Mouse (Mus musculus) layer of hippocampus, adult 9-10 months (tissue): ENCODE data around the gene Pccb.

Source experiments
- DNase-seq: peaks from one replicate; pipeline ENCODE4 v3.0.0; 2022; ENCODE audit warnings: low spot score

The Pccb gene

GRCm38 (mm10) chr9:100984381-100985310 is 50.1 kb downstream of the Pccb start:
- no peak for DNase-seq

- no peak for DNase-seq
Measured at GRCm38 (mm10) chr9:100982786-100983185, 51.9 kb downstream of the Pccb start.

- no peak for DNase-seq
Measured at GRCm38 (mm10) chr9:100979260-100979659, 55.4 kb downstream of the Pccb start.

- no peak for DNase-seq
Measured at GRCm38 (mm10) chr9:100978666-100979065, 56.0 kb downstream of the Pccb start.

GRCm38 (mm10) chr9:100969461-100969860 is 65.2 kb downstream of the Pccb start:
- no peak for DNase-seq

GRCm38 (mm10) chr9:100964106-100964505 is 70.6 kb downstream of the Pccb start:
- DNase-seq, result no peak

- no peak for DNase-seq
Measured at GRCm38 (mm10) chr9:100963428-100963912, 71.2 kb downstream of the Pccb start.

- no peak for DNase-seq
Measured at GRCm38 (mm10) chr9:100962903-100963427, 71.7 kb downstream of the Pccb start.

- no peak for DNase-seq
Measured at GRCm38 (mm10) chr9:100951481-100951880, 83.2 kb downstream of the Pccb start.

- DNase-seq, result no peak
Measured at GRCm38 (mm10) chr9:100944677-100945365, 89.9 kb downstream of the Pccb start.

GRCm38 (mm10) chr9:100942042-100942441 is 92.7 kb downstream of the Pccb start:
- DNase-seq, result no peak
